Mouse (Mus musculus): ENCODE data around the gene Mocs1. TPM values are rescaled to one million over a fixed set of nuclear protein-coding genes. Genes with fewer than 3 reads are reported as not detected.

The Mocs1 gene
- total RNA-seq, 2 experiments from 2014 or later = 15.6 to 19.6 TPM

DNA sequence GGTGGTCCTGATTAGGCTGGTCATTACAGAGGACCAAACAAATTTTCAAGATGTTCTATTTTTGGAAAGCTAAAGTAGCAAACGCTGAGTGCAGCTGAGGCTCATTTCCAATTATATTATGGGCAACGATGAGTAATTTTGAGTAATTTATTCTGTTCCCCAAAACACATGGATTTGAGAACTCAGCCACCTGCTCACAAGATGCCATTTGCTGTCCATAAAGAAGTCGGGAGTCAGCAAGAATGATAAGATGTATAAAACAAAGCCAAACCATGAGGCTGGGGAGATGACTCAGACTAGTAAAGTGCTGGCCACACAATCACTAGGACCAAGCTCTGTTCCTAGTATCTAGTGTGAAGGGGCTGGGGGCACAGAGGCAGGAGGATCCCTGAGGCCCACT lies 56.3 kb downstream of the Mocs1 start:
- DNase-seq = no peak

DNA sequence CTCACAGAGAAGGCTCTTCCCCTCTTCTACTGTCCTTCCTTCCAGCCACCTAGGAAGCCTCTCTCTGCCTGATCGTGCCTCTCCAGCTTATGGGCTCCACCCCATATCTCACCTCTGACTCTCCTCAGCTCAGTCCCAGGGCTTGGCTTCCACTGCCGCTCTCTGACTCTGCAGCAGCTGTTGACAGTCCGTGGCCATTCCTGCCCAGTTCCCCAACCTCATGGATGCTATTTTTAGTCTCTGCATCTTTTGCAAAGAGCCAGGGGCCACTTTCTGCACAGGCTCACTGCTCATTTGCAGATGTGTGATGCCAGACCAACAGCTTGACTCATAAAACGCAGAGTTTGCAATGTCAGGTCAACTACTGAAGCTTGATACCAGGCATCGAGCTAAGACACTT lies 60.9 kb downstream of the Mocs1 start:
- DNase-seq = peak; percentile 68

DNA sequence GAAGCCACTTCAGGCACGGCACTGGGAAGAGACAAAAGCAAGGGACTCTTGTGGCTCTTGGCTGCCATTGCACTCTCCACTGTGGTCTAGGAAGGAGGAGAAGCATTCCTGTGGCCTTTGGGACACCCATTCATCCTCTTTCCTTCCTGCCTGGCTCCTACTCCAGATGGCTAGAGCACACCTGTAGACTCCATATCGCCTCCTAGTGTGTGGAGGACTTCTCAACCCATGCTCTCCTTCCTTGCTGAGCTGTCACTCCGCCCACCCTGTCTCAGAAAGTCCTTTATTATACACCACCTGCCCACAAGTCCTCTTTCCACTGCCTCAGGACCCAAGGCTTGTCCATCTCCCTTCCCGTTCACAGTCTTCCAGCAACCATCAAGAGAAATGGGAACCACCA lies 65.1 kb downstream of the Mocs1 start:
- no peak for DNase-seq

DNA sequence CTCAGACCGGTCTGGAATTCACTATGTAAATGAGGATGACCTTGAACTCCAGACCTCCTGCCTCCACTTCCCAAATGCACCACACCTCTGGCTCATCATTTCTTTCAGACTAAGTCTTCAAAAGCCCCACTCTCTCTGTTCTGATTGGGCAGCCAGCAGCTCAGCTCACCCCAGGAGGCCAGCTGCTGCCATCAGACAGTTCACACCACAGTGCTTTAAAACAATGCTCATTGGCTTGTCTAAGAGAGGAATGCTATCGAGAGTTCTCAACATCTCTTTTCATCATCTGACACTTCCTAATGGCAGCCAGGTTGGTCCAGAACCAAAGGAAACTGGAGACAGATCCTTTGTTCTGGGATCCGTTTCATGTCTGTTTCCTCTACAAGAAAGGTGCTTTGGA lies 70.0 kb downstream of the Mocs1 start:
- DNase-seq = no peak

DNA sequence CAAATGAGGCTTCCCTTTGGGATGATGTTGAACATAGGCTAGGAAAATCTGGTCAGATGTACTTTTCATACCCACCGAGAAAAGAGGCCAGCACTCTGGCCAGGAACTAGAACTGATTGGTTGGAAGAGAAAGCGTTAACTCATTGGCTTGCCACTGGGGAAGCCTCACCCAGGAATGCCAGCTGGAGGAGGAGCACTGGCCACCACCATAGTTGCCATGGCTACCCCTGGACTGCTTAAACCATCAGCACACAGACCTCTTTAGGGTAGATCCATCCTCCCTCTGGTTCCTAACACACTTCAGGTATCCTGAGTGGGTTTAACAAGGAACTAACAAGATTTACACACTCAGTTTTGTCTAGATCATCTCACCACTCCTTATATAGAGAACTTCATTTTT lies 71.5 kb downstream of the Mocs1 start:
- no peak for DNase-seq

DNA sequence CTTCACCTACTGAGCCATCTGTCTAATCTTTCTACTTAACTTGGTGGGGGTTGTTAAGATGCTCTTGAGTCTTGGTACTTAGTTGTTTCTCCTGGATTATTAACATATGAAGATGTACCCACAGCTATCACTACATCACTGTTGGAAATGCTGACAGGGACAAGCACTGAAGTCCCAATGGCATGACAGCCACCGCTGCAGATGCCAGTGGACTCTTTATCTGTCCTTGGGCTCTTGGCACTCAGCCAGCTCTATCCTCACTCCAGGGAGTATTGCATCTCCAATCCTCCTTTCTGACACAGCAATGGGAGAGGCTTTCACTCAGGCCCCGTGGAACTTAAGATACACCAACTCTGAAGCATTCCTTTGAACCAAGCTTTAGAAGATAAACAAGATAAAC lies 72.1 kb downstream of the Mocs1 start:
- DNase-seq = peak; percentile 53

DNA sequence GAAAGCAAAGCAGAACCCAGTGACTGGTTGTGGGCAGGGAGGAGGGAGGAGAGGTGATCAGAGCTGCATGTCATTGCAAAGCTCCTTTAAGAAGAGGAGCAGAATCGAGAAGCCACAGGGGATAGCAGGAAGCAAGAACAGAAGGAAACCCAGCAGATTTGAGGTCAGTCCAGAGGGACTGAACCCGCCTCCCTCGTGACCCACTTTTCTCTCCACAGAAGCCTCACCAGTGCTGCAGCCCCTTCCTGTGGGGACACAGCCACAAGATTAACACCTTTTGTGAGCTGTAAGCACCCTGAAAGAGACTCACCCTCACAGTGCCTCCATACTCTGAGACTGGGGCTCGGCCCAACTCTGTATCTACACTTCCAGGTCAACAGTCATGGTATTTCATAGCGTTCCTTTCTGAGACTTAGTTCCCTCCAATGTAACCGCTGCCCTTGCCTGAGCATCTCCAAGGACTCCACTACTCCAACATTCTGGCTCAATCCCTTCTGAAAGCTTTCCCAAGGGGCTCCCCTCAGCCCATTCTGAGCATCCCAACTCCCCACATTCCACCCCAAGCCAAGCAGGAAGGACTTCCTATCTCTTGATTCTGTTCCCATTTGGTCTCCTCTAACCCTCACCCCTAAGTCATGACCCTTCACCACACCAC lies 75.2 kb downstream of the Mocs1 start:
- no peak for DNase-seq

Other genes starting within 250 kb of the Mocs1 start
- 10 to 100 TPM; 16.0 to 18.5 TPM for gene Daam2, start 136.0 kb downstream of the Mocs1 start, total RNA-seq (2021)
- gene Kif6, start 186.8 kb downstream of the Mocs1 start, total RNA-seq (2021) = 1 to 10 TPM; 1.9 to 3.2 TPM

All from heart, postnatal 4 days (tissue).